Mouse (Mus musculus): ENCODE data around the gene Txnl4b. TPM values are rescaled to one million over a fixed set of nuclear protein-coding genes. Genes with fewer than 3 reads are reported as not detected.
A peak's percentile ranks its signal among the peaks of the same experiment; 100 is the strongest.

Gene Txnl4b
- total RNA-seq (2021): 10 to 100 TPM; 12.3 to 13.8 TPM
- long read RNA-seq, experiment 1, partial matches to known transcripts: 2 of 3 reads
- long read RNA-seq, experiment 1, other reads (novel, unspliced or antisense): 1 of 3 reads
- long read RNA-seq, experiment 2, partial matches to known transcripts: 0 of 1 reads
- long read RNA-seq, experiment 2, other reads (novel, unspliced or antisense): 1 of 1 reads

DNA sequence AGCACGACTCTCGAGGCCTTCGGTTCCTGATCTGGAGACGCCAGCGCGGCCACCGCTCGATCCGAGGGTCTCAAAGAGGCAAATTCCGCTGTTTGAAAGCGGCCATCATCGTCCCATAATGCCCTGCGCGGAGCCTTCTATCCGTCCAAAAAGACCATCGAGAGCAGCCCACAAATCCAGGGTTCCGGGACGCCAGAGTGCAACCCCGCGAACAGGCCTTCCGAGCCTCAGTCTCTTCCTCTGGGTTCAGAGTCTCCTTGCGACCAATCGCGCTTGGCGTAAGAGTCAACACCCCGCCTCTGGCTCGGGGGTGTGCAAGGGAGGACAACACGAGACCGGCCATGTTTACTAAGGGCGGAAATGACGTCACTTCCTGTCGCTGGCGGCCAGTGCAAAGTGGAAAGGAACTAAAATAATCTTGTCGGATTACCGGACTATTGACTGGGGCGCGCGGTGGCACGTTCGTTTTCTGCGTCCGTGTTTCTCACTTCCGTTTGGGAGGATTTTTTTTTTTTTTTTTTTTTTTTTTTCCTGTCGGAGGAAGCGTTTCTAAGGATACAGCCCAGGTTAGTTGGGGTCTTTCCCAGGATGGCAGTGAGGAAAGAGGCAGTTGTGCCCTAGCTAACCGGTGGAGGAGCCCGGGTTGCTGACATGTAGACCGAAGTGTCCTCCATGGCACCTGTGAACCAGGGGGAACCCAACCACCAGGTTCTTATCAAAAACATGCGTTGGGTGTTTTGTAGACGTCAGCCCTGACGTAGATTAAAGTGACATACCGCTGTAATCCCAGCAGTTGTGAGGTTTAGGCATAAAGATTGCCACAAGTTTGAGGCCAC, at the start of gene Txnl4b, which contains the start of gene Dhx38:
TSS of gene Txnl4b (plus strand) at position 395 of the 836 bp plus-strand sequence.
TSS of gene Dhx38 (minus strand) at position 364 of the 836 bp plus-strand sequence.
- DNase-seq (ENCODE audit: low spot score in 2 of 2): peak; percentile 99 to 100

DNA sequence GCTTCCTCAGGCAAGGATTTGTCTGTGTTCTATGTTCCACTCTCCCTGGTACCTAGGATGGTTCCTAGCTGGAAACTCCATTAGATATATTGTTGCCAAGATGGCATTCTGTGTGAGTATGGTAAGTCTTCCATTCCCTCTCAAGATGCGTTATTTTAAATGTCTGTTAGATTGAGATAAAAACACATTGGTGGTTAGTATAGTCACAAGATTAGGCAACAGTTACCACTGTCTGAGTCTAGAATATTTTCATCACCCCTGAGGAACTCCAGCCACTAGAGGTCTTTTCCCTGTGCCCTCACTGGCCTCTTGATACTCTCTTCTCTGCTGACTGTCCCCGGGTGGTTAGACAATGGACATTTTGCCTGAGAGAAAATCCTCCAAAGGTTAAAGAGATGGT, 41.7 kb upstream of the Txnl4b start:
- no peak for DNase-seq (ENCODE audit: low spot score in 2 of 2)

DNA sequence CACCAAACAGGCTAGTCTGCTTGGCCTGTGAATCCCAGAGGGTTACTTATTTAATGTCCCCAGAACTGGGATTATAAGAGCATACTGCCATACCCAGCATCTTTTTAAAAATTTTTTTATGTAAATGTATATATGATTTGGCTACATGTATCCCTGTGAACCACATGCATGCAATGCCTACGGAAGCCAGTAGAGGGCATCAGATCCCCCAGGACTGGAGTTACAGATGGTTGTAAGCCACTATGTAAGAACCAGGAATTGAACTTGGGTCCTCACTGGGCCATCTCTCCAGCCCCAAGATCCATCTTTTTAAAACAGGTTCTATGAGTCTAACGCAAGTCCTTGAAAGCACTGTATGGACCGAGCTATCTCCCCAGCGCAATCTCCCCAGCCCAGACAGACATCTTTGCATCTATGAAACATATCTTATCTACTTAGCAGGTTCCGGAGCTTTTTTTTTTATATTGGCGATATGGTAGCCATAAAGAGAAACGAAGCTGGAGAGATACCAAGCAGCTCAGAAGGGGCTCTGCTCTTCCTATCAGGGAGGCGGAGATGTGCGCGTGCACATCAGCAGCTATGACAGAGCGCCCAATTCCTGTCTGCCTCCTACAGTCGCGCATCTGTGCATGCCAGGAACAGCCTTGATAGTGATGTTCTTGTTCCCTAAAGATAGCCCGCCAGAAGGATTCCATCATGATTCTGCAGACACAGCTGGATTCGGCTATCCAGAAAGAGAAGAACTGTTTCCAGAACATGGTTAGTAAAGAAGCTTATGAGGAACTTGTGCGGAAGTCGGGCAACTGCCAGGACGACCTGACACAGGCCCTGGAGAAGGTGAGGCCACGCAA, 30.3 kb upstream of the Txnl4b start:
- DNase-seq (ENCODE audit: low spot score in 2 of 2): peak; percentile 10 to 31

DNA sequence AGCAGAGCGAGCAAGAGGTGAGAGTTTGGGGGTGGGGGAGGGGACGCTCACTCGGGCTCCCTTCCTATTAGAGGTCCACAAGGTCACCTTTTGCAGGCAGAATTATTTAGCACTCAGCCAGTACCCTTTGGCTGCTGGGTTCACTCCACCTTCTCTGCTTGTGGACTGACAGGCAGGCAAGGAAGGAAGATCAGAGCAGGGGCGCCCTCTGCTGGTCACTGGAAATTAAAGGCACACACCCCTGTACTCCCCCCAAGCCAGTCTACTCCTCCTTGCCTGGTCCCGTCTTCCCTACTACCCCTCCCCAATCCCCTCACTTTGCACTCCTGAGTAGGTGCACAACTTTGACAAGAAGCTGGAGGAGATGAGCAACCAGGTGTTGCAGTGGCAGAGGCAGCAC, 29.0 kb upstream of the Txnl4b start:
- DNase-seq (ENCODE audit: low spot score in 2 of 2): peak; percentile 76 to 83

DNA sequence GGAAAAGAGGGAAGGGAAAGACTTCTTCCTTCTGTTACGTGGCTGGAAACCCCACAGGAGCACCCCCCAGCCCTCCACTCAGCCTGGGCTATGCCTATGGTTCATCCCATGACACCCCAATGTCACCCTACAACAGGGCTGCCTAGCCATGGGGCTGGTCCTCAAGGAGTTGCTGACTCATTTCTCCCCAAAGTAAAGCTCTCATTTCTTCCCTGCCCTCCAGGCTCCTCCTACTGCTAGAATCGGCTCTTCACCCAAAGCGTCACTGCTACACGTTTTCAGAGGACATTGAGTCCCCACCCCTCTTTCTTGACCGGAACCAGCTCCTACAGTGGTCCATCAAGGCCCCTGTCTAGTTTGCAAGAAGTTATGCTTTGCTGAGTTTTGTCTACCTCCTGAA, 23.5 kb upstream of the Txnl4b start:
- DNase-seq (ENCODE audit: low spot score in 2 of 2): no peak

DNA sequence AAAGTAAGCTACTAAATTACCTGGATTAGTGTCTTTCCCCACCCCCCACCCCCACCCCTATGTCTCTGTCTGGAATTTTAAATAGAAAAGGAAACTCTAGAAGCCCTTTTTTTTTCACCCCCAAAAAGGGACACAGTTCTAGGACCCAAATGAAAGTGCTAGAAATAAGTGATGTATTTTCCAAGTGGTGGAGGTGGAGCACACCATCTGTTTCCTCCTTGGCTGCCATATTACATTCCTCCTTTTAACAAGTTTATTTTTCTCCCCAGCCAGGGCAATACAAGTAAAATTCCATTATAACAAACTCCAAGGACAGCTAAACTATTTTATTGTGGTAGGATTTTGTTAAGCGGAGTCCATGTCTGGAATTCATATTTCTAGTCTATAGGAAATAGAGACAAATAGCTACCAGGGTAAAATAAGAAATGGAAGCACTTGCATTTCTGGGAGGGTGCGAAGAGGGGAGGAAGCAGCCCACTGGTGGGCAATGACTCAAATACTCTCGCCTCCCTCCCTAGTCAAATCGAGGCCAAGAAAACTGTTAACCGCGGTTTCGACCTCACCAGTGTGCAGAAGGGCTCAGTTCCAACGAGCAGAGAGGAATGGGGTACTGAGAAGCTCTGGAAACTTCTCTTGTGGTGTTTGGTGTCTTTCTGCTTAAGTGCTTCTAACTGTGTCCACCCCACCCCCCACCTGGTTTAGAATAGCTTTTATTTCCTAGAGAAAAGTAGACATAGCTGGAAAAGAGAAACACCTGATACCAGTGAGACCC, 22.8 kb upstream of the Txnl4b start:
- DNase-seq (ENCODE audit: low spot score in 2 of 2): no peak

DNA sequence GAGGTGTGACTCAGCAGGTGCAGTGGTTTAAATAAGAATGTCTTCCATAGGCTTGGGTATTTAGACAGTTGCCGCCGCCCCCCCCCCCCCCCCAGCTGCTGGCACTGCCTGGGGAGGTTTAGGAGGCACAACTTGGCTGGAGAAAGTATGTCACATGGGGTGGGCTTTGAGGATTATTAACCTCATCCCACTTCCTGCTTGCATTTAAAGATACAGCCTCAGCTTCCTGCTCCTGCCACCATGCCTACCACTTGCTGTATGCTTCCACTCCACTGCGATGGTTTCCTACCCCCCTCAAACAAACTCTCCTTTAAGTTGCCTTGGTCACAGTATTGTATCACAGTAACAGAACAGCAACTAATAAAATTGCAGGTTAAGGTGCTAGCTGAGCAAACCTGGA, 21.6 kb upstream of the Txnl4b start:
- DNase-seq (ENCODE audit: low spot score in 2 of 2): no peak

DNA sequence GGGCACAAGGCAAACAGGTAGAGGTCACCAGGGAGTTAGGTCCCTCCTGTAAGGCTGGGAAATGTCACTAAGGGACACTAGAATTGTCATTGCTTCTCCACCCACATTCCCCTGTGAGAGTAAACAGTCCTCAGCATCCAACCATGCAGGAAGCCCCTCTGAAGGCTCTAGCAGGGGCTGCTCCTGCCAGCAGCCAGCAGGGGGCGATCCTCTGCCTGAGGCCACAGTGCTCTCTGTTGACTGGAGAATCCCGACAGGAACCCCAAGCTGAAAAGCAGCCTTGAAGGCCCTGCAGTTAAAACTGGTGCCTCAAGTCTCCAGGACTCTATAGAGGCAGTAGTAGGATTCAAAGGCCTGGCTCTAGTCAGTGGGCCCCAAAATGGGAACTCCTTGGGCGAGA, 14.0 kb upstream of the Txnl4b start:
- no peak for DNase-seq (ENCODE audit: low spot score in 2 of 2)

DNA sequence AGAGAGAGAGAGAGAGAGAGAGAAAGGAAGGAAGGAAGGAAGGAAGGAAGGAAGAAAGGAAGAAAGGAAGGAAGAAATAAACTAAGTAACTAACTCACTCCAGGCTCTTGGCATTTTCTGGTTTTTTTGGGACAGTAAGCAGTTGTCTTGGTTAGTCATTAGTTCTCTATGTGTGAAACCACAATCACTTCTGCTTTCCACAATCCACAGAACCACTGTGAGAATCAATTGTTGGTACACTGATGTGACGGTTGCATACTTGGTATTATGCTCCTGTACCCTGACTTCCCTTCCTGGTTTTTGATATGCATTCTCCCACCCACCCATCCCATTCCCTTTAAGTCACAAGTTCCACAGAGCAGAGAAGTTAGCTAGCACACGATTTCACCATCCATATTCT, 1.8 kb upstream of the Txnl4b start:
- DNase-seq (ENCODE audit: low spot score in 2 of 2): no peak

DNA sequence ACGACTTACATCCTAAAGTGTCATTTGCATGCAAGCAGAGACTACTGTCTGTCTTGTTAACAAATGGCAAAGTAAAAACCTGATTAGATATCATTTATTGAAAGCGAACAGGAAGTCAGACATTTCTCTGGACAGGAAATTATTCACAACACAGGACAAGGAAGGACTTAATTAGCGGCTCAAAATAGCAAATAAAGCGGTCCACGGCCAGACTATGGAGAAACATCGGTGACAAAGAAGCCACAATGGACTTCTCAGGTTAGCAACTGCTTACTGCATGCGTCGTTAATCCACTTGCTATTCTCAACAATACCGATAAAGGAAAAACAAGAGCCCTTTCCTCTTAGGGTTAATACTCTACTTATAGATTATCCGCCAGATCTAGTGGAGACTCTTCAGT, 926 bp upstream of the Txnl4b start:
- DNase-seq (ENCODE audit: low spot score in 2 of 2): no peak

DNA sequence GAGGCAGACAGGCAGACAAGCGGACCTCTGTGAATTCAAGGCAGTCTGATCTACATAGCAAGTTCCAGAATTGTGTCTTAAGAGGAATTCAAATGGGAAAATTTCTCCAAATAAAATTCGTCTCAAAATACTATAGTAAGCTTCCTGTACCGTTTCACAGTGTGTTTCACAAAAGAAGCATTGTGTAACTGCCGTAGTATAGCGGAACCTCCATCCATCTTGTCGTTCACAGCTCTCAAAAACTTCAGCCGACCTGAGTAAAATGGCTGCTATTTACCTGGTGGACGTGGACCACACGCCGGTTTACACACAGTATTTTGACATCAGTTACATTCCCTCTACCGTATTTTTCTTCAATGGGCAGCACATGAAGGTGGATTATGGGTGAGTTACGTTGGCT, 5.4 kb downstream of the Txnl4b start:
- no peak for DNase-seq (ENCODE audit: low spot score in 2 of 2)

DNA sequence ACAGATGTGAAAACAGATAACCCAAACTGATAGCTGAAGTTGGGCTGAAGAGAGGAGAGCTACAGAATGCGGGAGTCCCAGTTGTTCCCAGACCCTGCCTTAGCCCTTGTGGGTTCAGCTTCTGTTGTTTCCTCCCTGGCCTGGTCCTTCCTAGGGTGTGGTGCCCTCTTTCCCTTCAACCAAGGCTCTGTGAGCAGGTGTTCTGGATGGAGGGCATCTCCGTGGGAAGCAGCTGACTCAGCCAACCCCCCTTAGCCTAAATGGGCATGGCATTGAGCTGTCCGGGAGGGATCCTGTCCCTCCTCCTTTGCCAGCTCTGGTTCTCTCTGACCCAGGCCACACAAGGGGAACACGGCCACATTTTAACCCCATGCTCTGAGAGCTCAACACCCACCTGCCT, 10.6 kb downstream of the Txnl4b start:
- DNase-seq (ENCODE audit: low spot score in 2 of 2): no peak

DNA sequence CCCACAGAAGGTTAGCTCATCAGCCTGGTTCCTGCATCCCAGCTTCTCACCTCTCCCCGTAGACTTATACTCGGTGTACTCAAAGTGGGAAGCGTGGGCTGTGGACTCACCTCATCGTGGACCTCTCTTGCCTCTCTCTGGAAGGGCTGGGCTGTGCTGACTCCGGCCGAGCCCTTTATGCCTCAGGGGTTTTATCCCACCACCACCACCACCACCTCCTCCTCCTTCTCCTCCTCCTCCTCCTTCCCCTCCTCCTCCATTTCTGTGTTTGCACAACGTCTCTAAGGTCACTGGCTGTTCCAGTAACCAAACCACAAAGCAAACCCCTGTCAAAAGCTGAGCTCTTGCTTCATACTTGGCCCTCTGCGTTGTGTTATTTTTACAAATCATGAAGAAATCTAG, 13.2 kb downstream of the Txnl4b start, which contains the start of gene Hp:
TSS of gene Hp (minus strand) at position 273 of the 402 bp plus-strand sequence.
- no peak for DNase-seq (ENCODE audit: low spot score in 2 of 2)

DNA sequence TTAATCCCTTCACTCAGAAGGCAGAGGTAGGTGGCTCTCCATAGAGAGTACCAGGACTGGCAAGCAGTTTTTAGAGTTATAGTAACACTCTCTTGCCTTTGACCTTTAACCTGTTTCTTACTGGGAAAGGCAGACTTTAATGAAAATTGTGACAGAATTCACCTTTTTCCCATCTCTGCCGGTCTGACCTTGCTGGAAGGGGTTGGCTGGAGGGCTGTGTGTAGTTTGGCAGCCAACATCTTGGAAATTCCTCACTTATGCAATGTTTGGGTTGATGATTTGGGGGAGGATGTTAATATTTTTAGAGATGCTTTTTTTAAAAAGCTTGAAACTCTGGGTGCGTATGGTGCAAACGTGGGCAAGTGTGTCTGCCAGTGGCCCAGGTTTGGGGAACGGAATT, 18.6 kb downstream of the Txnl4b start:
- DNase-seq (ENCODE audit: low spot score in 2 of 2): no peak

DNA sequence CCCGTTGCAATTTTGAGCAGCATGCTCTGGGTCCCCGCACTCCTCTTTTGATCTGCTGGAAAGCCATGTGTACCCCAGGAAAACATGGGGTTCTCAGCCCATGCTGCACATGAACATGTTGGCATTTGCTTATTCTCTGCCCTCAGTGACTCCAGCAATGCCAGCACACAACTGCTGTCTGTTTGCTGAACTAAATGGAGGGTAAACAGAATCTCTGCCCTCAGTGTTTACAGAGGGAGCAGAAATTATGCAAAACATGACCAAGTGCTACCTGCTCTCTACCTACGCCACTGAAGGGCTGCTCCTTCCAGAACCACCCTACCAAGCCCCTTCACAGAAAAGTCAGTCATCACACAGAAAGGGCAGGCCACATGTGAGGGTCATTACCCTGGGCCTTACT, 19.1 kb downstream of the Txnl4b start:
- DNase-seq (ENCODE audit: low spot score in 2 of 2): no peak

DNA sequence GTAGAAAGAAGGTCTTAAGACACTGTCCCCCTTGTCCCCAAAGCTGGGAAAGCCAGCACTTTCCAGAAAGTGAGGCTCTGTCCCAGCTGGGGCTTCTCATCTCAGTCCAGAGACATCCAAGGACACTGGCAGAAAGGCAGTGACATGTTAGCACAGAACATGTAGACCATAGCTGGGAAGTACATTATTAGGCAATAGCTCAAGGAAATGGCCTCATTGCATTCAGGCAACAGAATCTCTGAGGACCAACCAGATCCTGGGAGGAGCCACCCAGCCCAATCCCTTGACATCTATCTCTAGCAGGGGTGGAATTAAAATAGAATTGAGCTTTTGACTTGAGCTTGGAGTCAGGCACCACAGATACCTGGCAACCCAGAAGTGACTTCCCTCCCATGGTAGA, 20.0 kb downstream of the Txnl4b start:
- no peak for DNase-seq (ENCODE audit: low spot score in 2 of 2)

DNA sequence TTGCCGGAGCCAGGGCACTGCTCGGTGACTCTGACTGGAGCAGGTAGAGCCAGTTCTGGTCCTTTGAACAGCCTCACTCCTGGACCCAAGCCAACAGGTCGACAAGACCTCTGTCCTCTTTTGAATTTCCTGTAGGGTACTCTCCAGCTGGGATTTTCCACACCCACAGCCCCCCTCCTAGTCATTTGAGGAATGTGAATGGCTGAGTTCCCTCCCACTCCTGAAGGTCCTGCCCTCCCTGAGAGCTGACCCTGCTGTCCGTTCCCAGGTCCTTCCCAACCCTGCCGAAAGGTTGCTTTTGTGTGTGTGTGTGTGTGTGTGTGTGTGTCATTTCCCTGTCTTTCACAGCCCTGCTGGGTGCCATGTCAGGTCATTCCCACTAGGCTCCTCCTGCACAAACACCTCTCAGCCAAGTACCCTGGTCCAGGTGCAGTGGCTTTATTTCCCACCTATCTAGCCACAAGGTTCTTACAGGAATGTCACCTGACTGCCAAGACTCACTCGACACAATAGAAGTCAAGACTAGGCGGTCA, 21.3 kb downstream of the Txnl4b start:
- DNase-seq (ENCODE audit: low spot score in 2 of 2): no peak

DNA sequence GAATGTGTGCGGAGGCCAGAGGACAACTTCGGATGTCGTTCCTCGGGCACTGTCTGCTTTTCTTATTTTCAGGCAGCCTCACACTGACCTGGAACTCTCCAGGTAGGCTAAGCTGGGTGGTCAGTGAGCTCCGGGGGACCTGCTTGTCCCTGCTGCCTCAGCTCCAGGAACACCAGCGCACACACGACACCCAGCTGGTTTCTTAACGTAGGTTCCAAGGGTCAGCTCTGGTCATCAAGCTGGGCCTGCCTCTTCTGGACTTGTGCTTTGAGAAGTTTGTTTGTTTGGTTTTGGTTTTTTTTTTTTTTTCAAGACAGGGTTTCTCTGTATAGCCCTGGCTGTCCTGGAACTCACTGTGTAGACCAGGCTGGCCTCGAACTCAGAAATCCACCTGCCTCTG, 25.2 kb downstream of the Txnl4b start:
- no peak for DNase-seq (ENCODE audit: low spot score in 2 of 2)

DNA sequence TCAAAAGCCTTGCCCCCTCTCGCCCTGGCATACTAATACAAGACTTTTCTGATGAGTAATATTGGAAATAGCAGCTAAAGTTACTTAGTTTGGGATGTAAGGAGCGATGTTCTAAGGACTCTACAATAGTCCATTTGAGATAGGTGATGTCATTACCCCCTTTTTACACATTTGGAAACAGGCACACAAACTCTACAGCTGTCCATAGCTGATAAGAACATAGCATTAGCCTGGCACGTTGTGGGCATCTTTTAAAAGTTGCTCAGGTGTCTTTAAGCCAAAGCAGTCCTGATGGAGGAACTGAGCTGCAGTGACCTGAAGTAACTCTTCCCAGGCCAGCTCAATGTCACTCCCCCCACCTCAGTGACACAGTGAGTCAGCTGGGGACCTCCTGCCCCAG, 25.7 kb downstream of the Txnl4b start:
- no peak for DNase-seq (ENCODE audit: low spot score in 2 of 2)

DNA sequence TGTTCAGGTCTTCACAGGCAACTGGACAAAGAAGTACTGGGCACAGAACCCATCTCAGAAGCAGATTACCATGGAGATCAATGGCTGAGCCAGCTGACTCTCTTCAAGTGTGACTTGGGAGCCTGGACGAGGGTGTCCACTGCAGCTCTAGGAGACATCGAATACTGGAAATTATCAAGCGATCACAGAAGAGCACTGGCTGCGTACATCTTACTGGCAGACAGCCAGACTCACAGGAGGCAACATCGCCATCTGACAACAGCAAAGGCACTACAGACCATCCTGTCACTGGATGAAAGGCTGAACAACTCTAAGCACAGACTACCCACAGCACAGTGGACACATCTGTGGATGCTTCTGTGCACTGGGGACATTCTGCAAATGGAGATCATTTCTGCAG, 26.5 kb downstream of the Txnl4b start:
- no peak for DNase-seq (ENCODE audit: low spot score in 2 of 2)
